Mouse (Mus musculus) kidney, adult 2 months (tissue): Measurements from ENCODE around the gene Ano6. TPM values are rescaled to one million over a fixed set of nuclear protein-coding genes. Genes with fewer than 3 reads are reported as not detected.

Experiments
- DNase-seq: peaks from one replicate; pipeline ENCODE4 v3.0.0; 2021
- H3K27ac ChIP-seq: fragments of 200-500 bp; 2 replicates; pipeline ENCODE4 v1.5.1; 2012; ENCODE audit warnings: low read depth, low read length, control low read depth, inconsistent platforms; ENCODE audit not compliant: insufficient read depth
- H3K27me3 ChIP-seq: fragments of 200-500 bp; replicated peaks from 2 replicates; pipeline ENCODE4 v1.6.1; 2012; ENCODE audit warnings: mild to moderate bottlenecking, moderate library complexity, low read length, inconsistent platforms; ENCODE audit not compliant: control insufficient read depth, insufficient read depth
- H3K36me3 ChIP-seq: fragments of 200-500 bp; 2 replicates; pipeline ENCODE4 v1.6.1; 2012; ENCODE audit warnings: mild to moderate bottlenecking, moderate library complexity, low read length, inconsistent platforms; ENCODE audit not compliant: control insufficient read depth, insufficient read depth
- H3K4me1 ChIP-seq: fragments of 200-500 bp; 2 replicates; pipeline ENCODE4 v1.6.1; 2011; ENCODE audit warnings: low read length; ENCODE audit not compliant: control insufficient read depth, insufficient read depth
- H3K4me3 ChIP-seq: fragments of 200-500 bp; 2 replicates; pipeline ENCODE4 v1.5.1; 2011; ENCODE audit warnings: mild to moderate bottlenecking, low read depth, low read length, control low read depth; ENCODE audit not compliant: insufficient read depth
- CTCF ChIP-seq: fragments of 200-500 bp; conservative IDR thresholded peaks from 2 replicates; pipeline ENCODE4 v1.5.1; 2011; ENCODE audit warnings: low read depth, mild to moderate bottlenecking, control low read depth, low read length, moderate library complexity, mixed read lengths; ENCODE audit not compliant: insufficient read depth, insufficient read length
- POLR2A ChIP-seq: fragments of 200-500 bp; IDR thresholded peaks from one replicate; pipeline ENCODE4 v1.6.1; 2011; ENCODE audit warnings: low read depth, low read length, control low read depth
- WGBS: fragments of 180-500 bp; shearing (Covaris S2); methylation state at CpG from one replicate; pipeline ENCODE4 v1.1.7; 2018; 5-methylcytosine and 5-hydroxymethylcytosine counted together
- polyA plus RNA-seq: library from polyadenylated mRNA; depleted of rRNA; stranded (reverse); fragments of >200 nt; gene quantifications from 2 replicates; pipeline ENCODE4 v1.2.3, GENCODE M21; 2012

The Ano6 gene
- polyA plus RNA-seq, 1 experiment = 40.3 TPM

- Histone ChIP-seq H3K36me3 (no peaks in the 10 kb centered on the region; the same call in 1 of the 2 replicates), H3K4me1 (no peaks in the 10 kb centered on the region), H3K27me3 (no peaks in the 10 kb centered on the region), H3K27ac (no peak overlapping the region), H3K4me3 (no peak overlapping the region)
- WGBS = 89% methylated on average over 12 of the region's 12 CpGs
- no peak for DNase-seq
- TF ChIP-seq CTCF = no peak
- TF ChIP-seq POLR2A = no peak
These were observed 107.0 kb downstream of the Ano6 start for GRCm38 (mm10) chr15:95897653-95898052.

- H3K4me3 ChIP-seq = no peak overlapping the region
- no peaks in the 10 kb centered on the region; the same call in 1 of the 2 replicates for H3K36me3 ChIP-seq
- no peaks in the 10 kb centered on the region for H3K4me1 ChIP-seq
- no peak for TF ChIP-seq POLR2A
- TF ChIP-seq CTCF = no peak
- DNase-seq = no peak
- H3K27me3 ChIP-seq = no peaks in the 10 kb centered on the region
- no peak overlapping the region for H3K27ac ChIP-seq
- 97% methylated on average over 6 of the region's 6 CpGs for WGBS
These were observed 107.8 kb downstream of the Ano6 start for GRCm38 (mm10) chr15:95898438-95898837.

- TF ChIP-seq CTCF (no peak), POLR2A (no peak)
- H3K27me3 ChIP-seq = no peaks in the 10 kb centered on the region
- H3K4me3 ChIP-seq = no peak overlapping the region
- DNase-seq = no peak
- H3K4me1 ChIP-seq = peaks cover 8% of the 10 kb centered on the region
- H3K36me3 ChIP-seq = no peaks in the 10 kb centered on the region
- no peak overlapping the region for H3K27ac ChIP-seq
- WGBS = 74% methylated on average over 5 of the region's 5 CpGs
These were observed 111.8 kb downstream of the Ano6 start for GRCm38 (mm10) chr15:95902396-95902795.

- H3K4me1 ChIP-seq = peaks cover 8% of the 10 kb centered on the region
- no peak overlapping the region for H3K4me3 ChIP-seq
- DNase-seq = no peak
- no peaks in the 10 kb centered on the region for H3K36me3 ChIP-seq
- no peak overlapping the region for H3K27ac ChIP-seq
- 79% methylated on average over 14 of the region's 14 CpGs for WGBS
- TF ChIP-seq POLR2A (no peak), CTCF (no peak)
- no peaks in the 10 kb centered on the region for H3K27me3 ChIP-seq
These were observed 113.6 kb downstream of the Ano6 start for GRCm38 (mm10) chr15:95904247-95904646.

- peak; percentile 90 for DNase-seq
- Histone ChIP-seq H3K4me3 (no peak overlapping the region), H3K4me1 (peaks cover 8% of the 10 kb centered on the region), H3K27ac (peak overlapping the region; percentile 28; the same call in 1 of the 2 replicates), H3K27me3 (no peaks in the 10 kb centered on the region), H3K36me3 (no peaks in the 10 kb centered on the region)
- 46% methylated on average over 7 of the region's 7 CpGs for WGBS
- no peak for TF ChIP-seq CTCF
These were observed 115.5 kb downstream of the Ano6 start for GRCm38 (mm10) chr15:95906017-95906749.

GRCm38 (mm10) chr15:95906891-95907290 is 116.2 kb downstream of the Ano6 start:
- H3K4me1 ChIP-seq = peaks cover 8% of the 10 kb centered on the region
- no peaks in the 10 kb centered on the region for H3K36me3 ChIP-seq
- no peak for DNase-seq
- H3K27me3 ChIP-seq = no peaks in the 10 kb centered on the region
- H3K27ac ChIP-seq = peak overlapping the region; percentile 28; the same call in 1 of the 2 replicates
- TF ChIP-seq CTCF = no peak
- TF ChIP-seq POLR2A = no peak
- no peak overlapping the region for H3K4me3 ChIP-seq
- WGBS = 75% methylated on average over 1 of the region's 1 CpGs

- WGBS = 37% methylated on average over 10 of the region's 10 CpGs
- peaks cover 8% of the 10 kb centered on the region for H3K4me1 ChIP-seq
- peak; percentile 69 for DNase-seq
These were observed 116.7 kb downstream of the Ano6 start for GRCm38 (mm10) chr15:95907337-95907736.

GRCm38 (mm10) chr15:95907909-95908308 is 117.3 kb downstream of the Ano6 start:
- H3K27ac ChIP-seq = no peak overlapping the region
- no peak overlapping the region for H3K4me3 ChIP-seq
- no peak for DNase-seq
- TF ChIP-seq POLR2A = no peak
- TF ChIP-seq CTCF = no peak
- peaks cover 8% of the 10 kb centered on the region for H3K4me1 ChIP-seq
- H3K27me3 ChIP-seq = no peaks in the 10 kb centered on the region
- 90% methylated on average over 1 of the region's 1 CpGs for WGBS
- no peaks in the 10 kb centered on the region for H3K36me3 ChIP-seq

More at GRCm38 (mm10) chr15:95907337-95907736, 116.7 kb downstream of the Ano6 start:
- Histone ChIP-seq H3K36me3 (no peaks in the 10 kb centered on the region), H3K27ac (no peak overlapping the region), H3K27me3 (no peaks in the 10 kb centered on the region), H3K4me3 (no peak overlapping the region)
- TF ChIP-seq CTCF (no peak), POLR2A (no peak)
